Mouse (Mus musculus): ENCODE data around the gene Rassf10. TPM values are rescaled to one million over a fixed set of nuclear protein-coding genes. Genes with fewer than 3 reads are reported as not detected.

Rassf10 gene
- polyA plus RNA-seq, 1 experiment from 2014 or later, result 3.9 TPM

DNA sequence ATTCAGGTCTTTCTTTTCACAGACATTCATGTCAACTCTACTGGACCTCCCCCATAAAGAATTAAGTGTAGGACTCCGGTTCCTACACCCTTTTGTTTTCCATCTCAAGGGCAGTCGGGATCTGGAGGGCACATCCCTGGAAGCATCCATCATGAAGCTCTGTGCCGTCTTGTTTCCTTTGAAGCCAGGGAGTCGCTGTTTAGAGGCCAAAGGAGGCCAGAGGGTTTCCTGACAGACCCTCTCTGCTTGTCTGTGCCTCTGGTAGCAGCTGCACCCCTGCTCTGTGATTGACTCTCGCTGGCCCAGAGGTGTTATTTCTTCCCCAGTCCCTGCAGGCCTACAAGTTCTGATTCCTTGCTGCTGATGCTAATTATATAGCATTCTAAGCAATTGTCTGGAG is 14.8 kb upstream of the Rassf10 start:
- Histone ChIP-seq H3K9me3 (ENCODE audit: control insufficient read depth, low read length) (no peaks in the 10 kb centered on the region), H3K36me3 (ENCODE audit: control insufficient read depth, insufficient read depth, low read length) (no peaks in the 10 kb centered on the region), H3K4me3 (ENCODE audit: control insufficient read depth in 1 of 2, insufficient read depth in 1 of 2, low read depth in 1 of 2, low read length in 2 of 2) (no peak overlapping the region), H3K4me2 (ENCODE audit: low read length) (no peak overlapping the region), H3K27ac (replicated peaks in 1 of 2; ENCODE audit: control insufficient read depth in 1 of 2, insufficient read depth in 1 of 2, low read depth in 2 of 2, low read length in 2 of 2) (no peak overlapping the region), H3K27me3 (ENCODE audit: control insufficient read depth, insufficient read depth, low read length) (no peaks in the 10 kb centered on the region), H3K9ac (ENCODE audit: low read length) (no peak overlapping the region), H3K4me1 (ENCODE audit: control insufficient read depth in 2 of 2, insufficient read depth in 2 of 2, low read length in 2 of 2) (no peaks in the 10 kb centered on the region)
- ATAC-seq (ENCODE audit: insufficient number of reproducible peaks, insufficient read depth, low FRiP score, low read depth), result no peak
- 47% methylated on average over 5 of the region's 5 CpGs for WGBS

DNA sequence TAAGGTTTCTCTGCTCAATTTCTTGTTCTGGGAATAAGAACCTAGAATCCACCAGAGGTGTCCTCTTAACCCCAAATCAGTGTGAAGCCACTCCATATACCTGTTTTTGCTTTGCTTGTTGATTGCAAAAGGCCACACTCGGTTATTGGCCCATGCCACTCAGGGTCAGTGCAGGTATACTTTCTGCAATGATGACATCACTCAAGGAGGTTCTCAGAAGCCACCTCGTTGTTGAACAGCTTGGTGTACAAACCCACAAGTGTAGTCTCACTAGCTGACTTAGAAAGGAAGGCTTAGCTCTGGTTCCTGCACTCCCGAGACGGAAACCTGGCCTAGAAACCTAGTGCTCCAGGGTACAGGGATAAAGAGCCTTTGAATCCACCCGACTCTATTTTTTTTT is 11.2 kb upstream of the Rassf10 start:
- H3K9me3 ChIP-seq (ENCODE audit: control insufficient read depth, low read length), result no peaks in the 10 kb centered on the region
- H3K36me3 ChIP-seq (ENCODE audit: control insufficient read depth, insufficient read depth, low read length), result no peaks in the 10 kb centered on the region
- no peaks in the 10 kb centered on the region for H3K27me3 ChIP-seq (ENCODE audit: control insufficient read depth, insufficient read depth, low read length)
- H3K9ac ChIP-seq (ENCODE audit: low read length), result no peak overlapping the region
- ATAC-seq (ENCODE audit: insufficient number of reproducible peaks, insufficient read depth, low FRiP score, low read depth), result no peak
- H3K27ac ChIP-seq (replicated peaks in 1 of 2; ENCODE audit: control insufficient read depth in 1 of 2, insufficient read depth in 1 of 2, low read depth in 2 of 2, low read length in 2 of 2), result no peak overlapping the region
- H3K4me1 ChIP-seq (ENCODE audit: control insufficient read depth in 2 of 2, insufficient read depth in 2 of 2, low read length in 2 of 2), result no peaks in the 10 kb centered on the region
- H3K4me3 ChIP-seq (ENCODE audit: control insufficient read depth in 1 of 2, insufficient read depth in 1 of 2, low read depth in 1 of 2, low read length in 2 of 2), result no peak overlapping the region
- no peak overlapping the region for H3K4me2 ChIP-seq (ENCODE audit: low read length)
- WGBS, result 72% methylated on average over 5 of the region's 5 CpGs

- Histone ChIP-seq H3K4me1 (ENCODE audit: control insufficient read depth in 2 of 2, insufficient read depth in 2 of 2, low read length in 2 of 2) (no peaks in the 10 kb centered on the region), H3K27ac (replicated peaks in 1 of 2; ENCODE audit: control insufficient read depth in 1 of 2, insufficient read depth in 1 of 2, low read depth in 2 of 2, low read length in 2 of 2) (no peak overlapping the region), H3K9me3 (ENCODE audit: control insufficient read depth, low read length) (no peaks in the 10 kb centered on the region), H3K9ac (ENCODE audit: low read length) (no peak overlapping the region), H3K4me2 (ENCODE audit: low read length) (no peak overlapping the region), H3K36me3 (ENCODE audit: control insufficient read depth, insufficient read depth, low read length) (no peaks in the 10 kb centered on the region), H3K4me3 (ENCODE audit: control insufficient read depth in 1 of 2, insufficient read depth in 1 of 2, low read depth in 1 of 2, low read length in 2 of 2) (no peak overlapping the region), H3K27me3 (ENCODE audit: control insufficient read depth, insufficient read depth, low read length) (no peaks in the 10 kb centered on the region)
- no peak for ATAC-seq (ENCODE audit: insufficient number of reproducible peaks, insufficient read depth, low FRiP score, low read depth)
- 56% methylated on average over 1 of the region's 1 CpGs for WGBS
These were observed 10.7 kb upstream of the Rassf10 start for GRCm38 (mm10) chr7:112943056-112943455.

- no peaks in the 10 kb centered on the region for H3K9me3 ChIP-seq (ENCODE audit: control insufficient read depth, low read length)
- H3K4me1 ChIP-seq (ENCODE audit: control insufficient read depth in 2 of 2, insufficient read depth in 2 of 2, low read length in 2 of 2), result no peaks in the 10 kb centered on the region
- no peaks in the 10 kb centered on the region for H3K27me3 ChIP-seq (ENCODE audit: control insufficient read depth, insufficient read depth, low read length)
- H3K4me2 ChIP-seq (ENCODE audit: low read length), result no peak overlapping the region
- no peak for ATAC-seq (ENCODE audit: insufficient number of reproducible peaks, insufficient read depth, low FRiP score, low read depth)
- H3K9ac ChIP-seq (ENCODE audit: low read length), result no peak overlapping the region
- no peak overlapping the region for H3K27ac ChIP-seq (replicated peaks in 1 of 2; ENCODE audit: control insufficient read depth in 1 of 2, insufficient read depth in 1 of 2, low read depth in 2 of 2, low read length in 2 of 2)
- WGBS, result 50% methylated on average over 6 of the region's 6 CpGs
- no peaks in the 10 kb centered on the region for H3K36me3 ChIP-seq (ENCODE audit: control insufficient read depth, insufficient read depth, low read length)
- no peak overlapping the region for H3K4me3 ChIP-seq (ENCODE audit: control insufficient read depth in 1 of 2, insufficient read depth in 1 of 2, low read depth in 1 of 2, low read length in 2 of 2)
These were observed 7.1 kb upstream of the Rassf10 start for GRCm38 (mm10) chr7:112946706-112947105.

DNA sequence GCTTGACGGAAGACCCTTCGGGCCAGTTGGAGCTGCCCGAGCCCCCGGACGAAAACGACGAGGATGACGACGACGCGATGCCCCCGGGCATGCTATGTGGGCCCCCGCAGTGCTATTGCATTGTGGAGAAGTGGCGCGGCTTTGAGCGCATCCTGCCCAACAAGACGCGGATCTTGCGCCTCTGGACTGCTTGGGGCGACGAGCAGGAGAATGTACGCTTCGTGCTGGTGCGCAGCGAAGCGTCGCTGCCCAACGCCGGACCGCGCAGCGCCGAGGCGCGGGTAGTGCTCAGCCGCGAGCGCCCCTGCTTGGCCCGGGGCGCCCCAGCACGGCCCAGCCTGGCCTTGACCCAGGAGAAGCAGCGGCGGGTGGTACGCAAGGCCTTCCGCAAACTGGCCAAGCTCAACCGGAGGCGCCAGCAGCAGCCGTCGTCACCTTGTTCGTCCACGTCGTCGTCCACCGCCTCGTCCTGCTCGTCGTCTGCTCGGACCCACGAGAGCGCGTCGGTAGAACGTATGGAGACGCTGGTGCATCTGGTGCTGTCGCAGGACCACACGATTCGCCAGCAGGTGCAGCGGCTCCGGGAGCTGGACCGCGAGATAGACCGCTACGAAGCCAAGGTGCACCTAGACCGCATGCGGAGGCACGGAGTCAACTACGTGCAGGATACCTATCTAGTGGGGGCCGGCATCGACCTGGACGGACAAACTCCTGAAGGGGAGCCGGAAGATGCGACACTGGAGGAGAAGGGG is 765 bp downstream of the Rassf10 start:
- Histone ChIP-seq H3K27me3 (ENCODE audit: control insufficient read depth, insufficient read depth, low read length) (peaks cover 16% of the 10 kb centered on the region), H3K9ac (ENCODE audit: low read length) (peak overlapping the region; percentile 74), H3K27ac (replicated peaks in 1 of 2; ENCODE audit: control insufficient read depth in 1 of 2, insufficient read depth in 1 of 2, low read depth in 2 of 2, low read length in 2 of 2) (peak overlapping the region in 1 of 2 experiments; percentile 41; a peak in 1 of 4 replicates), H3K9me3 (ENCODE audit: control insufficient read depth, low read length) (no peaks in the 10 kb centered on the region), H3K4me2 (ENCODE audit: low read length) (peak overlapping the region; percentile 96), H3K4me1 (ENCODE audit: control insufficient read depth in 2 of 2, insufficient read depth in 2 of 2, low read length in 2 of 2) (peaks cover 2 to 12% of the 10 kb centered on the region in 2 experiments; a peak in 3 of 4 replicates), H3K4me3 (ENCODE audit: control insufficient read depth in 1 of 2, insufficient read depth in 1 of 2, low read depth in 1 of 2, low read length in 2 of 2) (peak overlapping the region; percentile 47 to 59), H3K36me3 (ENCODE audit: control insufficient read depth, insufficient read depth, low read length) (no peaks in the 10 kb centered on the region)
- WGBS, result under 1% methylated on average over 81 of the region's 82 CpGs
- ATAC-seq (ENCODE audit: insufficient number of reproducible peaks, insufficient read depth, low FRiP score, low read depth), result peak; percentile 20; the same call in 1 of the 2 replicates

GRCm38 (mm10) chr7:112955103-112955827 is 1.5 kb downstream of the Rassf10 start:
- peak overlapping the region; percentile 96 for H3K4me2 ChIP-seq (ENCODE audit: low read length)

DNA sequence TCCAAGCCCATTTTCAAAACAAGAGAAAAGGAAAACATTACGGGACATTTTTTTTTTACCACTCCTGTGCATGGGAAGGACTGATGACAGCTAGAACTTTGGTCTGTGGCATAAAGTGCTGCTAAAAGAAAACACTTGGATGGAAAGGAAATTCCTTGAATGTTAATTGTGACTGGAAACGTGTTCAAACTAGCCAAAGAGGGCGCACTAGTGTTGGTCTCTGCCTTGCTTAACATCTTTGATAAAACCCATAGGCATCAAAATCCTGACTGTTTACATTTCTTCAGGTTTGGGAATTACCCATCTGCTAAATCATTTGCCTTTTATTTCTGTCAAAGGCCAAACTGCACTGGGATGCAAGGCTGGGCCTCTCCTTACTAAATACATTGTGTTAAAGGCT is 2.2 kb downstream of the Rassf10 start:
- H3K9ac ChIP-seq (ENCODE audit: low read length), result 0 out of 2 replicates have a peak overlapping the region, but pooled peaks have one; percentile 2
- peaks cover 16% of the 10 kb centered on the region for H3K27me3 ChIP-seq (ENCODE audit: control insufficient read depth, insufficient read depth, low read length)
- ATAC-seq (ENCODE audit: insufficient number of reproducible peaks, insufficient read depth, low FRiP score, low read depth), result no peak
- peak overlapping the region in 1 of 2 experiments; percentile 53; a peak in 1 of 4 replicates for H3K27ac ChIP-seq (replicated peaks in 1 of 2; ENCODE audit: control insufficient read depth in 1 of 2, insufficient read depth in 1 of 2, low read depth in 2 of 2, low read length in 2 of 2)
- WGBS, result 37% methylated on average over 3 of the region's 3 CpGs
- peaks cover 2 to 12% of the 10 kb centered on the region in 2 experiments; a peak in 3 of 4 replicates for H3K4me1 ChIP-seq (ENCODE audit: control insufficient read depth in 2 of 2, insufficient read depth in 2 of 2, low read length in 2 of 2)
- peak overlapping the region; percentile 96 for H3K4me2 ChIP-seq (ENCODE audit: low read length)
- H3K4me3 ChIP-seq (ENCODE audit: control insufficient read depth in 1 of 2, insufficient read depth in 1 of 2, low read depth in 1 of 2, low read length in 2 of 2), result peak overlapping the region; percentile 47 to 59
- H3K9me3 ChIP-seq (ENCODE audit: control insufficient read depth, low read length), result no peaks in the 10 kb centered on the region
- no peaks in the 10 kb centered on the region for H3K36me3 ChIP-seq (ENCODE audit: control insufficient read depth, insufficient read depth, low read length)

More at GRCm38 (mm10) chr7:112955103-112955827, 1.5 kb downstream of the Rassf10 start:
- Histone ChIP-seq H3K4me3 (ENCODE audit: control insufficient read depth in 1 of 2, insufficient read depth in 1 of 2, low read depth in 1 of 2, low read length in 2 of 2) (peak overlapping the region; percentile 47 to 59), H3K27me3 (ENCODE audit: control insufficient read depth, insufficient read depth, low read length) (peaks cover 16% of the 10 kb centered on the region), H3K27ac (replicated peaks in 1 of 2; ENCODE audit: control insufficient read depth in 1 of 2, insufficient read depth in 1 of 2, low read depth in 2 of 2, low read length in 2 of 2) (peak overlapping the region in 1 of 2 experiments; percentile 53; a peak in 2 of 4 replicates), H3K36me3 (ENCODE audit: control insufficient read depth, insufficient read depth, low read length) (no peaks in the 10 kb centered on the region), H3K9me3 (ENCODE audit: control insufficient read depth, low read length) (no peaks in the 10 kb centered on the region), H3K9ac (ENCODE audit: low read length) (peak overlapping the region; percentile 74), H3K4me1 (ENCODE audit: control insufficient read depth in 2 of 2, insufficient read depth in 2 of 2, low read length in 2 of 2) (peaks cover 2 to 12% of the 10 kb centered on the region in 2 experiments; a peak in 3 of 4 replicates)
- 4% methylated on average over 40 of the region's 40 CpGs for WGBS
- ATAC-seq (ENCODE audit: insufficient number of reproducible peaks, insufficient read depth, low FRiP score, low read depth), result 0 out of 2 replicates have a peak, but pooled peaks have one; percentile 5

All from heart, embryonic 14.5 days (tissue).